Mouse (Mus musculus) testis, postnatal 14 days (tissue): ENCODE measurements at regions not wholly inside any gene's neighbourhood (a gene's known extent, or its start where the extent isn't known, plus 50 kb on each side); places are given as distances from the start of the nearest gene placed in this dataset.
"Not testable (repeated sequence)": the region's sequence is repeated elsewhere in the genome, so short reads cannot be mapped to it uniquely, and the experiment has no call there.

Experiments used
- DNase-seq: peaks from one replicate; pipeline ENCODE4 v3.0.0; 2021; ENCODE audit warnings: low spot score

DNA sequence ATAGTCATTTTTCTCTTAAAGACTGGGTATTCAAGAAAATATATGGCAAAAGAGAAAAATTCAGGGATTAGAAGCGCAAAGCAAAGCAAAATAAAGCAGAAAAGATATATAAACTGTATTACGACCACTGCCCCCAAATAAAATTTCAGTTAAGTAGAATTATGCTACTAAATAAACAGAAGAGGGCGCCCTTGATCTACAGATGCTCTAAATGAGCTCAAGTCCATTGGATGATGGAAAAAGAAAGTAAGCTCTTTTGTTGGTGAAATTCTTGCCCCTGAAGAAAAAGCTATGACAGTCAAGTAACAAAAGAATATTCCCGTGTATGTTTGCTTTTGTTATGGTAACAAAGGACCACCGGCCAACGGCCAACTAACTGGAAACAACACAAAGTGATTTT is 165.5 kb upstream of the Stk26 start:
- no peak for DNase-seq

DNA sequence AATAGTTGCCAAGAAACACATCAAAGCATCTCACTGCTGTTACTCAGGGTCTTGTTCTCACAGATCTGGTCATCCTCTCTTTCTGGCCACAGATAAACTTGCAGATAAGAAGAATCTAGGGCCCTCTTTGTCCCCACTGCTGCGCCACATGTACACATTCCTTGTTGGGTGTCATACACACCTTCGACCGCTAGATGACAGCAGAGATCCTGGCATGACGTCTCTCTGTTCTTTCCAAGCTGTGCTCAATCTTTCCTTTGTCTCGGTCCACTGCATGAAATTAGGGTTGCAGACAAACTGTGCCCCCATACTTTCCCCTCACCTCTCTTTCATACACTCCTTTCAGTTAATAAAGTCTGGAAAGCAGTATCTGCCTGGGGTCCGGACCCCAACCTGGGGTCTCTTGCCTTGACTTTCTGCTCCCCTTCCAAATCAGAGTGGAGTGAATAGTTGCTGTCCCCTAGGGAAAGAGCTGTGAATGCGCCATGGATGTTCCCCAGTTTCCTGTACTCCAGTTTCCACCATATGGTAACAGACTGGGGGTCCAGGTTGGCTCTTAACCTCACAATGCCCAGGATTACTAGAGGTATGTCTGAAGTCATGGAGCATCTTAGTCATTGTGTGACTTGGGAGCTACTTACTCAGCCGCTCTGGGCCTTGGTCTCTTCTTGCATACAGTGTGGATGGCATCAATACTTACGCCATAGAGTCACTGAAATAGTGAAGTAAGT is 182.8 kb upstream of the Stk26 start:
- DNase-seq: no peak

DNA sequence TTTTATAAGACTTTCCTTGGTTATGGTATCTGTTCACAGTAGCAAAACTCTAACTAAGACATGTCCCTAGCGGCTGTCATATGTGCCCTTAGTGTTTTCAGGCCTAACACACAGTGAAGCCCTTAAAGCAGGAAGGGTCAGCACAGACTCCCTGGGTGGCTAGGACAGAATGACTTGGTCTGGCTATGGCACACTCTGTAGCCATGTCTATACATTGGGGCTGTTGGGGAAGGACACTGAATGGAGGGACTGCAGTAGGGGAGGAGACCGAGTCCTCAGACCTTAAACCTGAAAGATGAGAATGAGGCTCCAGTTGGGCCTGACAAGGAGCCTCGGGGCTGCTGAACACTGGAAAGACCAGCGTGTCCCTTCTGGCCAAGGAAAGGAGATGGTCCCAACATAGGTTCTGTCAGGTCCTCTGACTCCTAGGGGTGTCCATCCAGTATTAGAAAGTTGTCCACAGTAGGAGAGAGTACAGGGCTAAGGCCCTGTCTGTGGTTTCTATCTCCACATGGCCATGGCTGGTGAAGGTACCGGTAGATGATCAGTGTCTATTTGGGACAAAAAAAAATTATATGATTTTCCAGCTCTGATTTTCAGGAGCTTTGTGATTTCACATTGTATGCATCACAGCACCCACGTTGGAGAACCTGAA is 183.5 kb upstream of the Stk26 start:
- no peak for DNase-seq

DNA sequence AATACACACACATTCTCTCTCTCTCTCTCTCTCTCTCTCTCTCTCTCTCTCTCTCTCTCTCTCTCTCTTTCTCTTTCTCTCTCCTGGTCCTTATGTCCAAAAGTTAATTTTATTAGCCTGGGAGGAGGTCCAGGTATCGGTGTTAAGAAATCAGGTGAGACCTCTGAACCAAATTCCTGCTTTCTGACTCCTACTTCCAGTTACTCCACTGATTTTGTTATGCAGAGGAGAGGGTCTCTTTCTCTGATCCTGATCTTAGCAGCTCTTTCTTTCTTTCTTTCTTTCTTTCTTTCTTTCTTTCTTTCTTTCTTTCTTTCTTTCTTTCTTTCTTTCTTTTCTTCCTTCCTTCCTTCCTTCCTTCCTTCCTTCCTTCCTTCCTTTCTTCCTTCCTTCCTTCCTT is 185.5 kb upstream of the Stk26 start:
- not testable (repeated sequence) for DNase-seq

DNA sequence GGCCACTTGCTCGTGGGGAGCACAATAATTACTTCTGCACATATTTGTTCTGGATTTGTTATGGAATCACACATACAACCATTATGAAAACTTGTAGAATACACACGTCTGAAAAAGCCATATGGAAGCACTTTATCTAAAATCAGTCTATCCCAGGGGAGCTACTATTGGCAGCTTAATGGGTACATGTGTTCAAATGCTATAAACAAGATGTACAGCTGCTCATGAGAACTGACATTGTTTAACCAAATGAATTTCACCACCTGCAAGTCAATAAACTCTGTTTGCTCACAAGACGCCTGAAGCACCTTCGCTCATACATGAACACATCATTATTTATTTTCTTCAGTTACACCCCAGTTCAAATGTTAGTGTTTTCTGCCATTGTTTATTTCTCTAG is 199.5 kb upstream of the Stk26 start:
- no peak for DNase-seq

DNA sequence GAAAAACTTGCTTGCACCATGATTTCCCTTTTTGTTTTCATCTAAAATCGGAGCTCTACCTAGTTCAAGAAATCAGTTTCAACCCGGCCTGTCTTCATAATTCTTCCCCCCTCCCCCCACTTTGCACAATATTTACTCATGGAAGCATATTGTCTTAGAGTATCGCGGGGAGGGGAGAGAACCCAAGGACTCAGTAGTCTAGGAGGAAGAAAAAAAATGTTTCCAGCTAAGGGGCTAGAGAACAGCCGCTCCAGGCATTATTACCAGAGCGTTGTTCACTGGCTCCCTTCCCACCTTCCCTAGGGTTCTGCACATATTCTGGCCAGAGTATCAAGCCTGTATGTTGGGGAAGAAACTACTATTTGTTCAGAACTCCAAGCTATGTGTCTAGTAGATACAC is 205.2 kb upstream of the Stk26 start:
- DNase-seq: no peak

DNA sequence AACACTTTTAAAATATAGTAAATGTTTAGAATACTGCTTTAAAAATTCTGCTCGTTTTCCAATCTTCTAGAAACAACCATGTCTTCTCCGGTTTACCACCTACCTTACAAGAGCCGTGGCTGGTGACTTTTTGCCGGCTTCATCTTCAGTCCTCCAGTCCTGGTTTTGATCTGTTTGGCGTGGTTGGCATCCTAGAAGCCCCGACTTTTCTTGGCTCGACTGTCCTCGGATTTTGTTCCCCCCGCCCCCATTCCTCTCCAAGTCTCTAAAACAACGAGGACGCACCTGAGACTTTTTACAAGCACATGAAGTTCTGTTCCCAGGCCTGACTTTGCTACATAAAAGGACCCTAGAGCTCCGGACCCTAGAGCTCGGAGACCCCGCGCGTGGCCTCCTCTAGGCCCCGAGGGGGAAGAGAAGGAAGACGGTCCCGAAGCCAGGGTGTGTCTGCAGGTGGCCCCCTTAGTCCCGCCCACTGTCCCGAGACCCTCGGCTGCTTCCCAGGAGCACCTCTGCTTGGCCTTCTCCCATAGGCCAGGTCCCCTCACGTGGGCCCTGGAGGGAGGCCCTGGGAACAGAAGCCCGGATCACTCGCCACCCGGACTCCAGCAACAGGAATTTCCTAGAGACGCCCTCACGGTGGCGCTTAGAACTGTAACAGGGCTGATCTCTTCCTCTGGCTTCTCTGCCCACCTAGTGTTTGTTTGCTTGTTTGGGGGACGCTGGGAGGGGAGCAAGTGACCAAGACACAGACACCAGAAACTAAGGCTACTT is 205.8 kb upstream of the Stk26 start:
- peak; percentile 86 for DNase-seq

DNA sequence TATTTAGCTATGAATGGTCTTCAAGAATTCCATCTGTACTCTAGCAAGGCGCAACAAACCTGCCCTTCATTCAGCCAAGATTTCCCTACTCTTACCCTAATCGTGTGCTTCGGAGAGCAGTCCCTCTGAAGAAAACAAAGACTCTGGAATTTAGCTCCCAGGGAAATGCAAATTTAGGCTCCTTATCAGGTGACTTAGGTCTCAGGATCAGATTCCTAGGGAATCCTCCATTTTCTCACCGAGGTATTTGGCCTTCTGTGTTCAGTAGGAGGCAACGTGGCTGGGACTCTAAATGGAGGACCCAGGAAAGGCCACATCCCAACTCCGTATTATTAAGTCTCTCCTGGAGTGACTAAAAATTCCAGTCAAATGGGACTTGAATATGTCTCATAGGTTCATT is 204.2 kb upstream of the Olfr1324 start:
- DNase-seq: no peak

DNA sequence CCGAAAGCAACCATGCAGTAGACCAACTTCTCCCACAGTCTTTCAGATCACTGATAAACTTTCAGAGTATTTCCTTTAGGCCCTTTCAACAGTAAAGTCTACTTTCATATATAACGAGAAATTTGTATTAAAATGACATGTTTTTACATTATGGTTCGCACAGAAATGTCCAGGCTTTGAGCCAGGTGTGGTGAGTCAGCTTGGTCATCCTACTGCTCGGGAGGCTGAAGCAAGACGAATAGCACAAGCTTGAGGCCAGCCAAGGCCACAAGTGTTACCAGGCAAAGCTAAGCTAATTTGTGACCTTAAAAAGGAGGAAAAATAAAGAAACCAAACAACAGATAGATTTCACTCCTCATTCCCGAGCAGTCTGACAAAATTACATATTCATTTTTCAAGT is 197.0 kb upstream of the Olfr1324 start:
- no peak for DNase-seq

DNA sequence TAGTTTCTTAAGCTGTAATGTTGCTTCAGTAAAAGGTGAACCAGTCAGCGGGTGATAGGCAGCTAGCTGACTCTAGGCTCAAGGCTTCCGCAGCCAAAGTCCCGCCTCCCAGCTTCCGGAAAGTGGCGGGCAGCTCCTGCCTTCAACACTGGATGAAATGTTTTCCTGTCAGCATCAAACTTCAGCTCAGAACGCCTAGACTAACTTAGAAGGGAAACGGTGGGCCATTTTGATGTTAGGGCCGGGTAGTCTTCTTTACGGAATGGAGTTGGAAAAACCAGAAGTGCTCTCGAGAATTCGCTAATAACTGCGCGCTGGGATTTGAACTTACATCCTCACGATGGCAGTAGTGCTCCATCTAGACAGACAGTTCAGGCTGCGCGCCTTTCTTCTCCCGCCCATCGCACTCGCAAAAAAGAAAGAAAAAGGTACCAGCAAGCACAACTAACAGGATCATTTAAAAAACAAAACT is 194.7 kb upstream of the Olfr1324 start:
- DNase-seq: peak; percentile 30

DNA sequence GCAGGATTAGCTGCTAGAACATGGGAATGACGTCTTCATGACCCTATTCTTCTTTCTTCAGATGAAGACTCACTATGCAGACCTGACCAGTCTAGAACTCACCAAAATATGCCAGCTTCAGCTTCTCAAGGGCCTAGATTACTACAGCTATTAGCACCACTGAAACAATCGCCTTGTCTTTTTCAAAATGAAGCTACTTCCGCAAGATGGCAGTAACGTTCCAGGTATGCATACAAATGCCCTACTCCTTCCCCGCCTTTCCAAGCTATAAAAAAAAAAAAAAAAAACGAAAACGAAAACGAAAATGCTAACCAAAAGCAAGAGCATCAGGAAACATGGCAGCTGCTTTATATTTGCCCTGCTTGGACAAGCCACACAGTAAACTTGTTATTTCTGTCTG is 192.6 kb upstream of the Olfr1324 start:
- no peak for DNase-seq

DNA sequence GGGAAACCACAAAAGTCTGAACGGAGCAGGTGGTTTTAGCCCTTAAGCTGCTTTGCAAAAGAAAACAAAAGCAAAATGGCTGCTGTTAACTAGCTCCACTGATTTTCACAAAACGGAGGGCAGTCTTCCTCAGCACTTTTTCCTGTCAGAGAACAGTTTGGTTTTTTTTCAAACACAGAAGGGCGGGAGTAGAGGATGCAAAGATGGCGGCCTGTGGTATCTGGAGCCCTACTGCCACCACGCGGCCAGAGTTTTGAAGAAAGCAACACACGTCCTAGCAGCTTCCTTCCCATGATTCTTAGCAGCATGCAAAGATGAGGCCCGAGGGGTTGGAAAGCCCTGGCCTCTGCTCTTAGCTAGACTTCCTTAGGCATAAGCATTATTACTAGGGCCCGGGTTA is 191.6 kb upstream of the Olfr1324 start:
- DNase-seq: no peak

DNA sequence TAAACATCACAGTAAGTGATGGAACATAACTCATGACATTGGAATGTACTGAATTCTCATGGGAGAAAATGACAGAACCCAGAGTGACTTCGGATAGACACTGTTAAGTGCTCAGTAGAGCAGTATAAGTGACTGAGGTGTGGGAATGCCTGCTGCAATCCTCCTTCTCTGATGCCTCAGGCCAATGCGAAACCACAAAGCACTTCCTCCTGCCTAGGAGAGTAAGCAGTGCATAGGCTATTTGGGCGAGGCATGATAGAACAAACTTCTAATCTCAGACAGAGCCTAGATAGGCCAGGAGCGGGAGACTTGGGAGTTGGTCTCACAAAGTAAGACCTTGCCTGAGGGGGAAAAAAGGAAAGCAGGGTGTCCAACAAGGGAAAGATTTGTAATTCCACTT is 190.6 kb upstream of the Olfr1324 start:
- no peak for DNase-seq

DNA sequence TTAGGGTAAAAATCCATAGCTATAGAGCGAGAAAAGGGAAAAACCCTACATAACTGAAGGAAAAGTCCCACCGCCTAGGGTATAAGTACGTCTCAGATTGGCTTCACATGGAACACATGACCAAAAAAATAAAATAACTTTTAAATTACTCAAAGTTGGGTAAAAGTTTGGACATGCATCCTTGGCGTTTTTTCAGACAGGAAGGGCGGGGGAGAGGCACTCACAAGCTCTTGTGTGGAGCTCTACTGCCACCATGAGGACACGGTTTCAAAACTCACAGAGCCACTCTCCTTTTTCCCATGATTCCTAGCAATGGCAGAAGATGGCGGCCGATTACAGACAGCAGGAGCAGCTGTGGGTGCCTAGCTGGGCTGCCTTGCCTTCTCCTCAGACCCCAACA is 188.6 kb upstream of the Olfr1324 start:
- DNase-seq: not testable (repeated sequence)

DNA sequence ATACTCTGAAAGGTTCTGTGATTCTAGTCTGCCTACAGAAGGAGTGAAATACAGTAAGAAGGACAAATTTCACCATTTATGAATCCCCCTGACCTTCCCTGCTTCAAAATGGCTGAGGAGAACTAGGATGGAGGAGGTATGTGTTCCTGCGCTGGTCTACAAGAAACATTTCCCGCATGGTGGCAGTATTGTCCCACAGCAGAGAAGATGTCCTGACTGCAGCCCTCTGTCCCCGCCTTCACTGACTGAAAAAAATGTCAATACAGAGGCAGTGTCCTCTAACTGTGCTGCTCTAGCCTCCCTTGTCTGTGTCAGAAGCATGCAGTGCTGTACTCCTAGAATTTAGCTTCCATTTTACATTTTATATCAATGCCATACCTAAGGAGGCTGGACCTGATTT is 186.6 kb upstream of the Olfr1324 start:
- not testable (repeated sequence) for DNase-seq

DNA sequence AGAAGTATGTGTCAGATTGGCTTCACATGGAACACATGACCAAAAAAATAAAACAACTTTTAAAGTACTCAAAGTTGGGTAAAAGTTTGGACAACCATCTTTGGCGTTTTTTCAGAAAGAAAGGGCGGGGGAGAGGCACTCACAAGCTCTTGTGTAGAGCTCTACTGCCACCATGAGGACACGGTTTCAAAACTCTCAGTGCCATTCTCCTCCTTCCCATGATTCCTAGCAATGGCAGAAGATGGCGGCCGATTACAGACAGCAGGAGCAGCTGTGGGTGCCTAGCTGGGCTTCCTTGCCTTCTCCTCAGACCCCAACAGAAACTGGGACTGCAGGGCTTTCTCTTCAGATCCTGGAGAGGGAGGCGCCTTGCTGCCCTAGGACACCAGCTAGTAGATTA is 186.1 kb upstream of the Olfr1324 start:
- DNase-seq: not testable (repeated sequence)

DNA sequence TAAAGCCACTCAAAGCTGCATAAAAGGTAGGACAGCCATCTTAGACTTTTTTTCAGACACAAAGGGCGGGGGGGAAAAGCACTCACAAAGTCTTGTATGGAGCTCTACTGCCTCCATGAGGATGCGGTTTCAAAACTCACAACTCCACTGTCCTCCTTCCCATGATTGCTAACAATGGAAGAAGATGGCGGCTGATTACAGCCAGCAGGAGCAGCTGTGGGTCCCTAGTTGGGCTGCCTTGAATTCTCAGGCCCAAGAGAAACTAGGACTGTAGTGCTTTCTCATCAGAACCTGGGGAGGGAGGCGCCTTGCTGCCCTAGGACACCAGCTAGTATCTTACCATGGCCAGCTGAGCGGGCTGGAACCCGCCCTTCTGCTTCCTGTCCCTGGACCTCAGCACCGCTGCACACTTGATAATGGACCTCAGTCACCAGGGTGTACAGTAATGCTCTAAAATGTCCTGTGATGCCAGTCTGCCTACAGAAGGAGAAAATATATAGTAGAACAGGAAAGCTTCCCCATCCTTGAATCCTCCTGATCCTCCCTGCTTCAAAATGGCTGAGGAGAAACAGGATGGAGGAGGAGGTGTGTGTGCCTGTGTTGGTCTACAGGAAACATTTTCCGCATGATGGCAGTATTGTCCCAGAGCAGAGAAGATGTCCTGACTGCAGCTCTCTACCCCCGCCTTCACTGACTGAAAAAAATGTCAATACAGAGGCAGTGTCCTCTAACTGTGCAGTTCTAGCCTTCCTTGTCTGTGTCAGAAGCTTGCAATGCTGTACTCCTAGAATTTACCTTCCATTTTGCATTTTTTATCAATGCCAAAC is 183.7 kb upstream of the Olfr1324 start:
- DNase-seq: no peak

DNA sequence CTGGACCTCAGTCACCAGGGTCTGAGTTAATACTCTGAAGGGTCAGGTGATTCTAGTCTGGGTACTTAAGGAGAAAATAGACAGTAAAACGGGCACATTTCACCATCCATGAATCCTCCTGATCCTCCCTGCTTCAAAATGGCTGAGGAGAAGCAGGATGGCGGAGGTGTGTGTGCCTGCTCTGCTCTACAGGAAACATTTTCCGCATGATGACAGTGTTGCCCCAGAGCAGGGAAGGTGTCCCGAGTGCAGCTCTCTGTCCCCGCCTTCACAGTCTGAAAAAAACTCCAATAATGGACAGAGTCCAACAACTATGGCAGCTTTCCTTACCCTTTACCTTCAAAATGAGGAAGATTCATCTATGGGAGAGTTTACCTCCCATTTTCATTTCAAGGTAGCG is 179.8 kb upstream of the Olfr1324 start:
- DNase-seq: not testable (repeated sequence)

DNA sequence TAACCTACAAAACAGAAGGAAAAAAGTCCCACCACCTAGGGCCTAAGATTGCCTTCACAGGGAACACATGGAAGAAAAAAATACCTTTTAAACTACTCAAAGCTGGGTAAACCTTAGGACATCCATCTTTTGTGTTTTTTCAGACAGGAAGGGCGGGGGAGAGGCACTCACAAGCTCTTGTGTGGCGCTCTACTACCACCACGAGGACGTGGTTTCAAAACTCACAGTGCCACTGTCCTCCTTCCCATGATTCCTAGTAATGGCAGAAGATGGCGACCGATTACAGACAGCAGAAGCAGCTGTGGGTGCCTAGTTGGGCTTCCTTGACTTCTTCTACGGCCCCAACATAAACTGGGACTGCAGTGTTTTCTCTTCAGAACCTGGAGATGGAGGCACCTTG is 179.3 kb upstream of the Olfr1324 start:
- DNase-seq: no peak

DNA sequence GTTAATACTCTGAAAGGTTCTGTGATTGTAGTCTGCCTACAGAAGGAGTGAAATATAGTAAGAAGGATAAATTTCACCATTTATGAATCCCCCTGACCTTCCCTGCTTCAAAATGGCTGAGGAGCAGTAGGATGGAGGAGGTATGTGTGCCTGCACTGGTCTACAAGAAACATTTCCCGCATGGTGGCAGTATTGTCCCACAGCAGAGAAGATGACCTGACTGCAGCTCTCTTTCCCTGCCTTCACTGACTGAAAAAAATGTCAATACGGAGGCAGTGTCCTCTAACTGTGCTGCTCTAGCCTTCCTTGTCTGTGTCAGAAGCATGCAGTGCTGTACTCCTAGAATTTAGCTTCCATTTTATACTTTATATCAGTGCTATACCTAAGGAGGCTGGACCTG is 177.2 kb upstream of the Olfr1324 start:
- not testable (repeated sequence) for DNase-seq

DNA sequence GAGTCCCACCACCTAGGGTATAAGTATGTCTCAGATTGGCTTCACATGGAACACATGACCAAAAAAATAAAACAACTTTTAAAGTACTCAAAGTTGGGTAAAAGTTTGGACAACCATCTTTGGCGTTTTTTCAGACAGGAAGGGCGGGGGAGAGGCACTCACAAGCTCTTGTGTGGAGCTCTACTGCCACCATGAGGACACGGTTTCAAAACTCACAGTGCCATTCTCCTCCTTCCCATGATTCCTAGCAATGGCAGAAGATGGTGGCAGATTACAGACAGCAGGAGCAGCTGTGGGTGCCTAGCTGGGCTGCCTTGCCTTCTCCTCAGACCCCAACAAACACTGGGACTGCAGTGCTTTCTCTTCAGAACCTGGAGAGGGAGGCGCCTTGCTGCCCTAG is 176.7 kb upstream of the Olfr1324 start:
- not testable (repeated sequence) for DNase-seq

DNA sequence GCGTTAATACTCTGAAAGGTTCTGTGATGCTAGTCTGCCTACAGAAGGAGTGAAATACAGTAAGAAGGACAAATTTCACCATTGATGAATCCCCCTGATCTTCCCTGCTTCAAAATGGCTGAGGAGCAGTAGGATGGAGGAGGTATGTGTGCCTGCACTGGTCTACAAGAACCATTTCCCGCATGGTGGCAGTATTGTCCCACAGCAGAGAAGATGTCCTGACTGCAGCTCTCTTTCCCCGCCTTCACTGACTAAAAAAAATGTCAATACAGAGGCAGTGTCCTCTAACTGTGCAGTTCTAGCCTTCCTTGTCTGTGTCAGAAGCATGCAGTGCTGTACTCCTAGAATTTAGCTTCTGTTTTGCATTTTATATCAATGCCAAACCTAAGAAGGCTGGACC is 174.6 kb upstream of the Olfr1324 start:
- not testable (repeated sequence) for DNase-seq
